Mouse (Mus musculus) lung, postnatal 0 days (tissue): Measurements from ENCODE around the gene Mansc4.

Experiments
- CTCF ChIP-seq: IDR thresholded peaks from 2 replicates; pipeline ENCODE4 v1.5.1; 2016; ENCODE audit warnings: antibody characterized with exemption, mild to moderate bottlenecking
- EP300 ChIP-seq: IDR thresholded peaks from 2 replicates; pipeline ENCODE4 v1.6.1; 2016; ENCODE audit warnings: antibody characterized with exemption, mild to moderate bottlenecking, control low read depth

GRCm38 (mm10) chr6:147121320-147121719 is 34.5 kb upstream of the Mansc4 start:
- TF ChIP-seq CTCF (no peak), EP300 (no peak)
